Mouse (Mus musculus) adrenal gland (tissue): ENCODE measurements around the gene AL732309.1.

Source experiments
- intact Hi-C: fragments of 180-260 bp; cut with DNase I; formaldehyde crosslinking; loops from one replicate; pipeline ENCODE4 v1.15.1; 2025

AL732309.1 gene

DNA sequence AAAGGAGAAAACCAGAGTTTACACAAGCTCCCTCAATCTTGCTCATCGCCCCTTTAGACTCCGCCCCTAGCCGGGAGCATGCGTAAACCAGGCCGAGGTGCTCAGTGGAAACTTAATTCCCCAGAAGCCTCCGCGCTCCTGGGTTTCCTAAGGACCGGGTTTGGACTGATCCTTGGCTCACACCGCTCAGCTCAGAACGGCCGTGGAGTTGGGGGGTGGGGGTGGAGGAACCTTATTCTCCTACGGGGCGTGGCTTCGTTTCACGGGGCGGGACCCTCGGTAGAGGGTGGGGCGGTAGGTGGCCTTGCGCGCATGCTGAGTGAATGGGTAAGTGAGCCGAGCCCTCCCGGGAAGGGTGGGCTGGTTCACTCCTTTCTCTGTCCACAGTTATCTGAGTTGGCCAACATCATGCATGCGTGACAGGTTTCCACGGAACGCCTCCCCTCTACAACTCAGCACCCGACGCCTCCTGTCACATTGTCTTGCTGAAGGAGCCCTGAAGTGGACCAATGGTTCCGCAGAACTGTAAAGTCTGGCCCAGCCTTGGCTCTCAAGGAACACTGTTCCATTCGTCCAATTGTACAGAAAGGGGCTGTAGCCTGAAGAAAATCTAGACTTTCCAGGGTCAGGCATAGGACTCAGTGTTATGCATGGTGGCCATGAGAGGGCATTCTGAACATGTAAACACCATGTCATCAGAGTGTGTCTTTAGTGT lies 5.8 kb downstream of the AL732309.1 start:
- intact Hi-C loops: no loop called here

DNA sequence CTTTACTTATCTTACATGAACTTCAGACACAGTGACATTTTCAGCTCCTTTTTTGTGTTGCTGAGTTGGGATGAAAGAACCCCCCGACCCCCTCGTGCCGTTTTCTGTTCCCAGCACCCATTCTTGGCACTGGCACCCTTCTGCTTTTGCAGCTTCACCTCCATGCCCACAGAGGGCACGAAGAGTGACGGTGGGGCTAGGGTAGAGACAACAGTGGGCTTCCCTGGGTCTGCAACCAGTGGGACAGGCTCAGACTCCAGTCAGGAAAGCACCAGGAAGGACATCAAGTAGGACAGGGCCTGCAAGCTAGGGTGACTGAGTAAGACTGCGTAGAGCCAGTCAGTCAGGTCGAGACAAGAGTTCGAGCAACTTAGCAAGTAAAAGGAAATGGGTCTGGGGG lies 6.4 kb downstream of the AL732309.1 start:
- intact Hi-C loops: no loop called here

DNA sequence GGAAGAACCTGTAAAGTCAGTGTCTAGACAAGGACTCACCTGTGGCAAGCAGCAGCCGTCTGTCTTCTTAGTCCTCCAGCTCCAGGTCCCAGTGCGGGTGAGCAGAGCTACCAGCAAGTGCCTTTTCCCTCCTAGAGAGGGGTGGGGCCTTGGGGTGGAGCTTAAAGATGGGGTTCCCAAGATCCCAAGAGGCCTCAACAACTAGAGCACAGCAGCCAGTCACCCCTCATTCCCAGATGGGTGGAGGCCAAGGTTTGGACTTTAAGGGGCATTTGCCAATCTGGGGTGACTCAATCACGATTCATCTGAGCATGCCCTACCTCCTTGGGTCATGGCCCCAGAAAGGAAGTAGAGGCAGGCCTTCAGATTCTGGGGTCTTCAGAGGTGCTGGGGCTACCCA lies 6.9 kb downstream of the AL732309.1 start:
- intact Hi-C loops: no loop called here

DNA sequence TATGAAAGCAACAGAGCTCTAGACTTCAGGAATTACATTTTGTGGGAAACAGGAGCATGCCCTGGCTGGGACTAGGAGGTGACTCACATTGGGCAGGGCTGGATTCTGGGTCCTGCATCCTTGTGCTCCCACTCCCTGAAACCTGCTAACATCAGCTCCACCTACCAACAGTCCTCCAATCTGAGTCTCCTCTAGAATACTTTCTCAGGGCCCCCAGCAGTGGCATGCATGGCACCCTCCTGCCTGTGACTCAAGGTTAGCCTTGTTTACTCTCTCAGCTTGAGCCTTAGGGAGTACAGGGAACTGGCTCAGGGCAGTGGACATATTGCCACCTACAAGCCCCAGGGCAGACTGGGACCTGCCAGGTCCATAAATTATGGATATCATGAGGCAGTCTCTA lies 8.6 kb downstream of the AL732309.1 start:
- intact Hi-C loops: no loop called here

DNA sequence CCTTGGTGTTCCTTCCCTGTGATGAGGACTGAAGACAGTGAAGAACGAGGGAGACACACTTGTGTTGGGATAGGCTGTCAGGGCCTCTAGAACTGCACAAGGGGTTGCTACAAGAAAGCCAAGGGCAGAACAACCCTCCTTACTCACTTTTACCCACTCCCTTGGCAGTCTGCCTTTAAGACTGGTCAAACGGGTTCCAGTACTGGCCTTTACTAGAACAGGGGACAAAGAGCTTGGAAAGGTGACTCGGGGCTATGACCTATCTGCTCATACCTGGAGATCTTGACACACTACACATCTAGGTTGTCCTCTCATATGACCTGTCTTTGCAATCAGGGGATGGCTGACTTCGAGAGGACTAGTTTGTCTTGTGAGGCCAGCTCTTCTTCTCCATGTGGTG lies 9.1 kb downstream of the AL732309.1 start:
- intact Hi-C loops: no loop called here

DNA sequence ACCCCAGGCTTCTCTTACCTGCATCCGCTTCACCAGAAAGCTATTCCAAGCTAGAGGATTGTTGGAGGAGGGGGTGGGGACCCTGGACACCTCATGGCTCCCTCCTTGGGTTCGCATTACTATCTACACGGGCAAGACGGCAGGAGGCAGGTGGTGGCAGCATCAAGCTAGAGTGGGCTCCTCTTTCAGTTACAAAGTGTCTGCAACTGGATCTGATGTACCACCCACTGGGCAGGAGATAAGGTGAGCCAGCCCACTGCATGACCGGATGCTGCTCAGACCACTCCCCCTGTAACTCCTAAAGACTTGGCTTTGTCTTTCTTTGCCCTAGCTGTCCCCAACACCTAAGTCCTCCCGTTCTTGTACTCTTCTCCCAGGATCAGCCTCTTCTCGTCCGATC lies 10.0 kb downstream of the AL732309.1 start, which contains the start of gene Rnf224:
TSS of gene Rnf224 (minus strand) at position 174 of the 400 bp plus-strand sequence.
- intact Hi-C loops: no loop called here

DNA sequence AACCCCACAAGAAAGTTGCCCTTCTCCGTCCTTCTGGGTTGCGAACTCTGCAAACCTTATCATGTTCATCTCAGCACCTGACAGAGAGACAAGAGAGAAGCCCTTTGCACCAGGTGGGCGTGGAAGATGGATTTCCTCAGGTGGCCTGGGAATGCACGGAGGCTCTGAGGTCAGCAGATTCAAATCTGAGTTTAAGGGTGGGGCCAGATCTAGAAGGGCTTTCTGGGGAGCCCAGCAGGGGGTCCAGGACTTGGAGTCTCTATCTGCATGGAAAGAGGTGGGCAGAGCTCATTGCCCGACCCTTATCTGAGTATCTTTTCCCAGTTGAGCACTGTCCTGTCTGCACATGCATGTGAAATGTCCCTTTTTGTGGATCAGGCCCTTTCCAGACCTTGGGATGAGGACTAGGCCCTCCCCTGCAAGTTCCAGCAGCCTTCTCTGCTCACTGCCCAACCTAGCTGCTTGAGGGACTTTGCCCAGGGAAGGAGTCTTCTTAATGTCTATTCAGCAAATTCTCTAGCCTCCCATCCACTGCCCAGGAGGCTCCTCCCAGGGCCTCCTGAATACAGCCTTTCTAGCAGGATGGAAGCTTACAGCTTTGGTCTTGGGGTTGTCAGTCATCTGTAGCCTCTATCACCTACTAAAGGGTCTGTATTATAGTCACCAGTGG lies 12.0 kb downstream of the AL732309.1 start:
- intact Hi-C loops: no loop called here

DNA sequence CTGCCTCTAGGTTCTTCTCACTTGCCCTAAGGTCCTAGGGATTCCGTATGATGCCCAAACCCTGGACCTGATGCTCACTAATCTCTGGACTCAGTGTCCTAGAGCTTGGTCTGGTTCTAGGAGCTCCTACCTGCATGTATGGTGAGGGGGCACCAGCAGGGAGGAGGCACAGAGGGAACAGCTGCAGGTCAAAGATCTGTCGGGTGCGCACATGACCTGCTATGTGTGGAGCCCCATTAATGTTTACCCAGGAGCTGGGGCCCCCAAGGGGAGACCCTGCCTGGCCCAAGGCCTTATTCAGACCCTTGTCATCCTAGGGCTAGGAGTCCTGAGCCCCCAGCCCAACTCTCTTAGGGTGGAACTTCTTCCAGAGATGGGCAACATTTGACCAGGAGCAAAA lies 12.6 kb downstream of the AL732309.1 start, which contains the start of gene Slc34a3:
TSS of gene Slc34a3 (minus strand) at position 315 of the 400 bp plus-strand sequence.
- intact Hi-C loops: no loop called here

DNA sequence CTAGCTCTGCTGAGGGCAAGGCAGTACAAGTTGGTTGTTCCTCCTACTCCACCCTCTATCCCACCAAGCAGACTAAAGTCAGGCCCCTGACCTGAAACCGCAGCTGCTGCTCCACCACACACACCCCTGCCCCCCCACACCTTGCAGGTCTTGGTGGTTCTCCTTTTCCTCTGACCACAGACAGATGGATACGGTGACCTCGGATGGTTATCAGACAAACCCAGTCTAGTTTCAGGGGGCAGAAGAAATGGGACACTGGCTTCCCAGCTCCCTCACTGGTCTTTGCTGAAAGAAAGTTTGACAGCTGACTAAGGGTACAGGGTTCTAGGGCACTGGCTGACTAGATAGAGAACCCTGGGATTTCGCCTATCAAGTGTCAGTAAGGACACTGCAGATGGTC lies 13.2 kb downstream of the AL732309.1 start:
- intact Hi-C loops: no loop called here

DNA sequence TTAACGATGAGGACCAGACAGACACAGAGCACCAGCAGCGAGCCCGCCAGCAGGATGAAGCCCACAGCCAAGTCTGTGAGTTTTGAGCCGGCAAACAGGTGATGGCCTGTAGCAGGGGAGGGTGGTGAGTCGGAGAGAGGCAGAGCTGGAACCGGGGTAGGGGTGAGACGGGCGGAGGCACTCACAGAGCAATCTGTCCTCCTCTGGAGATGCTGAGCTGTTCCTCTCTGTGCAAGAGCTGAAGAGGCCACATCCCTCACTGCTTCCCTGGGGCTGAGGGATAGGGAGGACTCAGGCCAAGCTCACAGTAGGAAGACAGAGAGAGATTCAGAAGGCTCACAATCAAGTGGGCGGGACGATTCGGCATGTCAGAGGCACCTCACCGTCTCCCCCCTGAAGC lies 15.6 kb downstream of the AL732309.1 start:
- intact Hi-C loops: no loop called here

DNA sequence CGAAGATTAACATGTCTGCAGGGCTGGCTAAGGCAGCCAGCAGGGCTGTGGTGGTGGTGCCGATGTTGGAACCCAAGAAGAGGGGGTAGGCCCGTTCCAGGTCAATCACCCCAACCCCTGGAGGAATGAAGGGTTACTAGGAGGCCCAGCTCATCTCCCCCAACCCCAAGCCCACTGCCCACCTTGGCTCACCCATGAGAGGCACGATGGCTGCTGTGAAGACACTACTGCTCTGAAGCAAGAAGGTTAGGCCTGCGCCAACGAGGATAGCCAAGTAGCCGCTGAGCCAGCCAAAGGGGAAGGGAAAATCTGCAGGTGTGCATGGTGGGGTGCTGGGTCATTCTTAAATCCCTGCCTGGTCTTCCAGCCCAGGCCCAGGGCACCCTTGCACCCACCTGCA lies 16.1 kb downstream of the AL732309.1 start:
- intact Hi-C loops: no loop called here

DNA sequence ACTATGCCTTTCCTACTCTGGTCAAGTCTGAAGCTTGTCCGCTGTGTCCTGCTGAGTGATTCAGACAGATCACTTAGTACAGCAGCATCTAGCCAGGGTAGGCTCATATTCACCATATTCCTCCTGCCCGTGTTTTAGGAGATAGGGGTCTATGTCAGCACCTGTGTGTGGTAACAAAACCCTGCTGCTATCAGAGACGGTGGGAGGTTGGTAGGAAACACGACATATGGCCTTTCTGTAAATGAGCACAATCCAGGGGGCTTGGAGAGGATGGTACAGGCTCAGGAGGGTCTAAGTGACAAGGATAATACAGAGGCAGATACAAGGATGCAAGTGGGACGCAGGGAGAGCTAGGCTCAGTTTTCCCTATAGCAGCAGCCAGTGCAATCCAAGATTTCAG lies 17.1 kb downstream of the AL732309.1 start:
- intact Hi-C loops: no loop called here

DNA sequence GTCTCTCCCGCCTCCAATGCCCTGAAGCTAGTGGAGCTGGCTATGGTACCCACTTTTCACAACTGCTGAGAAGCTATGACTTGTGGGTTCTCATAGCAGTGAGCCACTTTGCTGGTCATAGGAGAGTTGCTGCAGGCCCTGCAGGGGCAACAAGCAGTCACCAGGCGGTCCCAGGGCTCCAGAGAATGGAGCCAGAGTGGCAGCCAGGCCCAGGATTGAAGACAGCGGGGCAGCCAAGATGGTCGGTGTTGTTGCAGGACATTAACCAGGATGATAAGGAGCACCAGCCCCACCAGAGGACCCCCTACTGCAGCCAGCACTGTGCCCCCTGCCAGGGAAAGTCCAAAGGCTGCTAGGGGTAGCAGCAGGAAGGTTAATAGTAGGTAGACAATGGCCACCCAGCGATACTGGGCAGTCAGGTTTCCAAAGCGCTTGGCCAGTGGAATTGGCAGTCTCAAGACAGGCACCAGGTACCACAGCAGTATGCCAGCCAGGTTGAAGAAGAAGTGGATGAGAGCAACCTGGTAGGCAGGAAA lies 17.6 kb downstream of the AL732309.1 start:
- intact Hi-C loops: loop anchor here (1.0 kb wide), 1 partner anchor 36 kb away; no protein-coding TSS in a partner anchor

DNA sequence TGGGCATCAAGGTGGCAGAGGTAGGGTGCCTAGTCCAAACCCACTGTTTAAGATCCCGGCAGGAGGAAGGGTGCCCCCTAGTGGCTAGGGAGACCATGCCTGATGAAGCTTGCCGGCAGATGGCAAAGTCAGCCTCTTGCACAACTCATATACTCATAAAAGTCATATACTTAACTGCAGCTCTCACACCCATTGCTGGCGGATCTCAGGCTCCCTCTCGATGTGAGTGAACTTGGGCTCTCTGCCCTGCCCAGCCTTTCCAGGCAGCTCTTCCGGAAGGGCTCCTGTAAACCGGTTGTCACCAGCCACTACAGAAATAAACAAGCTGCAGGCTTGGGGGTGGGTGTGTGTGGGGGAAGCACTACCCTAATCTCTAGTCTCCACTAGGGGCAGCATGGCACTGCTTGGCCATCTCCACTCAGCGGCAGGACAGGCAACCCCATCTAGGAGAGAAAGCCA lies 18.2 kb downstream of the AL732309.1 start:
- intact Hi-C loops: loop anchor here (1.0 kb wide), 1 partner anchor 35 kb away; no protein-coding TSS in a partner anchor

DNA sequence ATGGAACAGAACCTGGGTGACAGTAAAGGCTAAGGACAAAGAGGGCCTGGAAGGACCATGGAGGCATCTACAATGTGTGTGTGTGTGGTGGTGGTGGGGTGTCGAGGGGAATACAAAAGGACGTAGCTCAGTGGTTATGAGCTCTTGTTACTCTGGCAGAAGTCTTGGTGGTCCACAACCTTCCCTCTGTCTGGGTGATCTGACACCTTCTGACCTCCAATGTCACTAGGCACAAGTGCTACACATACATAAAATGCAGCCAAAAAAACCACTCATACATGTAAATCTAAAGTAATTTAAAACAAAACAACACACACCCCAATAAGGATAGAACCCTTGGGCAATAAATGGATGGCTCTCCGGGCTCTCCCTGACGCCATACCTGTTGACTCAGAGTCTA lies 19.3 kb downstream of the AL732309.1 start:
- intact Hi-C loops: no loop called here

DNA sequence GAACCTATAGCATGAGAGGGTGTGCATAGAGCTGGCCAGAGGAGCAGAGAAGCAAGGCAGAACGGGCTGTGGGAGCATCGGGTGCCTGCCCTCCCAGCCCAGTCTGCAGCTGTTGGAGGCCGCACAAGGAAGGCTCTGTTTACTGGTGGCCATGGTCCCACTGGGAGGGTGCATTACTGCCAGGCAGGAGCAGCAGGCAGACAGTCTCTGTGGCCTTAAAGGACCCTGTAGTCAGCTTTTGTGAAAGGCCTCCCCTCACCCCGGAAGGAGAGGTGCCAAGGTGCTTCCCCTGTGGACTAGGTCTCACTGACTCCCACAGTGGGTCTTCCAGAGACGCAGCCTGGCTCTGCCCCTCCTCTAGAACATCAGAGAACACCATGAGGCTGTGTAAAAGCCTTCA lies 19.8 kb downstream of the AL732309.1 start:
- intact Hi-C loops: no loop called here

DNA sequence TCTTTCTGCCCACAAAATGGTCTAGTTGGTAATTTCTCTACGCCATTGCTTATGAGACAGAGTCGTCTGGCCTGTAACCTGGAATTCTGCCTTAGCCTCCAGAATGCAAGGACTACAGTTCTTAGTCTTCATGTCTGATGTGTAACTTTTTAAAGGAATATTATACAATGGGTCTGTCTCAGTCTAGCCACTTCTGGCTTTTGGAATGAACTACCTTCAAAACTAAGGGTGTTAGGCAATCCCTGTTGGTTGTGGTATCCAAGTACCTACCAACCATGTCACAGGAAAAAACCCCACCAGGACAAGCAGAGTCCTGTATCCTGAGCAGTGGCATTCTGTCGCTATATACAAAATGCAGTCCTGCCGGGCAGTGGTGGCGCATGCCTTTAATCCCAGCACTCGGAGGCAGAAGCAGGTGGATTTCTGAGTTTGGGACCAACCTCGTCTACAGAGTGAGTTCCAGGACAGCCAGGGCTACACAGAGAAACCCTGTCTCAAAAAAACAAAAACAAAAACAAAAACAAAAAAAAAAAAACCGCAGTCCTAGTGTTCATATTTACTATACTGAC lies 20.8 kb downstream of the AL732309.1 start:
- intact Hi-C loops: no loop called here

DNA sequence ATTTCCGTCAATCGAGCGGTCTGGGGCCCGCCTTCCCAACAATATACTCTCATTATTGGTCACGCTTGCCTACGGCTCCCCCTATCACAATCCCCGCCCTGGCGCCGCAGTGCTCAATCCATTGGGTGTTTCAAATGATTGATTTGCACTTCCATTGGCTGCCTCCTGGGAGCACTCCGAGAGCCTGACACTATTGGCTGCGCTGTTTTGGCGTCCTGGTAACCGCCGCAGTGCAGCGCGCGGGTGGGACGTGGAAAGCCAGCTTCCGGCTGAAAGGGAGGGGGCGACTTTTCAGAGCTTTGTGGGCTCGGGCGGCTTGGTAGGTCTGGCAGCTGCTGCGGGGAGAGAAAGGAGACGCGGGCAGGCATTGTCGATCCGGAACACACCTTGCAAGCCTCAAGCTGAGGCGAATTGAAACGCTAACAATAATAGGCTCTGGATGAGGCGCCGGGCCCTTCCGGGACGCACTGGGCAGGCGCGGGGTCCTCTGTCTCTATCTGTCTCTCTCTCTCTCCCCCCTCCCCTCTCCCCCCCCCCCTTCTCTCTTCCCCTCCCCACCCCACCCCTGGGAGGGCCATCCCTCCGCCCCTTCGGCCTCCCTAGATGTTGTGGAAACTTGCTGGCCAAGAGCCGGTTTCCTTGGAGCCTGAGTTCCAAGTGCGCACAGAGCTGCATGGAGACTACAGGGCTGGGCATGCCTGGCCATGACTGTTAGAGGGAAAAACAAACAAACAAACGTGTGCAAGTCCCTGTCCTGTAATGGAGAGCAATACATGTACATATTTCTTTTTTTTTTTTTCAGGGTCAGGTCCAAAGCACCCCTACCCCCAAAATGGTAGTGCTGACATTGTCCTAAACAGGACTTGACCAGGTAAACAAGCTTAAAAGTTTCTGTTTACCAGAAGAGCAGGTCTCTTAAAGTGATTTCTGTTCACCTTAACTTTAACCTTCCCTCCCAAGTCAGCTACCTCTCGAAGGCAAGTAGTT lies 21.6 kb downstream of the AL732309.1 start:
- intact Hi-C loops: no loop called here

DNA sequence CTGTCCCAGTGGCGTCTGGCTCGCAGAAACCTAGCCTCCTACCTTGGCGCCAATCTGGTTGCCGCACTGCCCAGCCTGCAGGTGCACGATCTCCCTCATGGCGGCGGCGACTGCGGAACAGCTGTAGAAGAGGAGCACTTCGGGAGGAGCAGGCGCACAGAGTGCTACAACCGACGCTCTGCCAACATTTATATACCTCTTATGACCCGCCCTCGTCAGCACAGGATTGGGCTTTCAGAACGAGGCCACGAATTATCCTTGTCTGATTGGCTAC lies 22.2 kb downstream of the AL732309.1 start, which contains the start of gene Tubb4b:
TSS of gene Tubb4b (minus strand) at position 211 of the 274 bp plus-strand sequence.
- intact Hi-C loops: no loop called here

DNA sequence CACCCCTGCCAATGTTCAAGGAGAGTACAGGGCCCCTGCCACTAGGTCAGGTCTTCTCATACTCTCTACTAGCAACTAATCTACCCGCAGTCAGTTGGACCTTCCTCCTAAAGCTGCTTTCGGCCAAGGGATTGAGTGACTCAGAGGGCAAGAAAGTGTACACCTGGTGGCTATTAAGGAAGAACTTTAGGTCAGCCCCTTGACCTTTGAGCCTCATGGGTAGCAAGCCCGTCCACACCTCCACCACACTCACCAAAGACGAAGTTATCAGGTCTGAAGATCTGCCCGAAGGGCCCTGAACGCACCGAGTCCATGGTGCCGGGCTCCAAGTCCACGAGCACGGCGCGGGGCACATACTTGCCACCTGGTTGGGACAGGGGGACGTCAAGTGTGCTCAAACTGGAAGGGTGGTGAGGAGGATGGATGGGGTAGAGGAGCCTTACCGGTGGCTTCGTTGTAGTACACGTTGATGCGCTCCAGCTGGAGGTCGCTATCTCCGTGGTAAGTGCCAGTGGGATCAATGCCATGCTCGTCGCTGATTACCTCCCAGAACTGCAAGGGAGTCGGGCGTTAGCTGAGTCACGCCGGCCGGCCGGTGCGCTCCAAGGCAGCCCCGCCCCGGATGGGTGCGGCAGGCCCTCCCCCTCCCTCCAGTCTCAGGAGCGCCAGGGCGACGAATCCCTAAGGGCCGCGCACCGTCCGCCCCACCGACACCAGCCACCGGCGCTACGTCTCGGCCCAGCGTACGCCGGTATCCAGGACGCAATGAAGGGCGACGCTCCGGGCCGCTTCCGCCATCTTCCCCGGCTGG lies 22.8 kb downstream of the AL732309.1 start:
- intact Hi-C loops: no loop called here
